Mouse (Mus musculus): ENCODE measurements at regions not wholly inside any gene's neighbourhood (a gene's known extent, or its start where the extent isn't known, plus 50 kb on each side); places are given as distances from the start of the nearest gene placed in this dataset.
"Not testable (repeated sequence)": the region's sequence is repeated elsewhere in the genome, so short reads cannot be mapped to it uniquely, and the experiment has no call there.

GRCm38 (mm10) chr2:135525779-135526178, 133.0 kb upstream of the Plcb4 start:
- Histone ChIP-seq H3K4me1 (no peaks in the 10 kb centered on the region), H3K4me2 (no peak overlapping the region), H3K27me3 (no peaks in the 10 kb centered on the region), H3K27ac (no peak overlapping the region), H3K4me3 (no peak overlapping the region), H3K9ac (no peak overlapping the region), H3K36me3 (no peaks in the 10 kb centered on the region), H3K9me3 (no peaks in the 10 kb centered on the region)
- 97% methylated on average over 1 of the region's 1 CpGs for WGBS
- ATAC-seq (ENCODE audit: borderline replicate concordance, extremely low read depth, low FRiP score, low TSS enrichment) = no peak

- H3K27ac ChIP-seq = no peak overlapping the region
- H3K36me3 ChIP-seq = no peaks in the 10 kb centered on the region
- H3K9ac ChIP-seq = no peak overlapping the region
- H3K4me2 ChIP-seq = no peak overlapping the region
- H3K9me3 ChIP-seq = no peaks in the 10 kb centered on the region
- WGBS = 68% methylated on average over 3 of the region's 3 CpGs
- H3K4me1 ChIP-seq = no peaks in the 10 kb centered on the region
- no peaks in the 10 kb centered on the region for H3K27me3 ChIP-seq
- ATAC-seq (ENCODE audit: borderline replicate concordance, extremely low read depth, low FRiP score, low TSS enrichment) = no peak
- H3K4me3 ChIP-seq = no peak overlapping the region
These were observed 129.2 kb upstream of the Plcb4 start for GRCm38 (mm10) chr2:135529619-135530018.

- WGBS = 15% methylated on average over 11 of the region's 11 CpGs
- peaks cover 16% of the 10 kb centered on the region for H3K4me1 ChIP-seq
- no peak overlapping the region for H3K27ac ChIP-seq
- peak overlapping the region; percentile 9; the same call in 1 of the 2 replicates for H3K4me3 ChIP-seq
- H3K4me2 ChIP-seq = peak overlapping the region; percentile 47
- H3K36me3 ChIP-seq = no peaks in the 10 kb centered on the region
- peak; percentile 64; the same call in 1 of the 2 replicates for ATAC-seq (ENCODE audit: borderline replicate concordance, extremely low read depth, low FRiP score, low TSS enrichment)
- H3K9ac ChIP-seq = no peak overlapping the region
- H3K9me3 ChIP-seq = no peaks in the 10 kb centered on the region
- no peaks in the 10 kb centered on the region for H3K27me3 ChIP-seq
These were observed 122.4 kb upstream of the Plcb4 start for GRCm38 (mm10) chr2:135536303-135536871.

- Histone ChIP-seq H3K27ac (no peak overlapping the region), H3K4me2 (no peak overlapping the region), H3K9me3 (no peaks in the 10 kb centered on the region), H3K36me3 (no peaks in the 10 kb centered on the region), H3K9ac (no peak overlapping the region), H3K27me3 (no peaks in the 10 kb centered on the region), H3K4me1 (peaks cover 16% of the 10 kb centered on the region), H3K4me3 (no peak overlapping the region)
- 45% methylated on average over 2 of the region's 2 CpGs for WGBS
- ATAC-seq (ENCODE audit: borderline replicate concordance, extremely low read depth, low FRiP score, low TSS enrichment) = no peak
These were observed 120.8 kb upstream of the Plcb4 start for GRCm38 (mm10) chr2:135538022-135538421.

- 79% methylated on average over 2 of the region's 2 CpGs for WGBS
- Histone ChIP-seq H3K9ac (no peak overlapping the region), H3K4me2 (no peak overlapping the region), H3K36me3 (no peaks in the 10 kb centered on the region), H3K4me1 (peaks cover 16% of the 10 kb centered on the region), H3K9me3 (no peaks in the 10 kb centered on the region), H3K4me3 (no peak overlapping the region), H3K27me3 (no peaks in the 10 kb centered on the region), H3K27ac (no peak overlapping the region)
- ATAC-seq (ENCODE audit: borderline replicate concordance, extremely low read depth, low FRiP score, low TSS enrichment) = no peak
These were observed 117.8 kb upstream of the Plcb4 start for GRCm38 (mm10) chr2:135541058-135541457.

GRCm38 (mm10) chr2:135541930-135542329, 116.9 kb upstream of the Plcb4 start:
- no peaks in the 10 kb centered on the region for H3K36me3 ChIP-seq
- H3K27ac ChIP-seq = no peak overlapping the region
- H3K4me2 ChIP-seq = no peak overlapping the region
- H3K4me3 ChIP-seq = no peak overlapping the region
- H3K9ac ChIP-seq = no peak overlapping the region
- no peaks in the 10 kb centered on the region for H3K27me3 ChIP-seq
- ATAC-seq (ENCODE audit: borderline replicate concordance, extremely low read depth, low FRiP score, low TSS enrichment) = no peak
- H3K4me1 ChIP-seq = peaks cover 8% of the 10 kb centered on the region; the same call in 1 of the 2 replicates
- no peaks in the 10 kb centered on the region for H3K9me3 ChIP-seq

- no peaks in the 10 kb centered on the region for H3K36me3 ChIP-seq
- H3K27me3 ChIP-seq = no peaks in the 10 kb centered on the region
- no peaks in the 10 kb centered on the region for H3K9me3 ChIP-seq
- H3K4me1 ChIP-seq = no peaks in the 10 kb centered on the region
- no peak overlapping the region for H3K9ac ChIP-seq
- H3K4me3 ChIP-seq = no peak overlapping the region
- no peak for ATAC-seq (ENCODE audit: borderline replicate concordance, extremely low read depth, low FRiP score, low TSS enrichment)
- no peak overlapping the region for H3K4me2 ChIP-seq
- H3K27ac ChIP-seq = no peak overlapping the region
These were observed 113.9 kb upstream of the Plcb4 start for GRCm38 (mm10) chr2:135544882-135545281.

GRCm38 (mm10) chr2:135547966-135548365, 110.8 kb upstream of the Plcb4 start:
- Histone ChIP-seq H3K4me1 (no peaks in the 10 kb centered on the region), H3K4me2 (no peak overlapping the region), H3K4me3 (no peak overlapping the region), H3K27ac (no peak overlapping the region), H3K9me3 (no peaks in the 10 kb centered on the region), H3K36me3 (no peaks in the 10 kb centered on the region), H3K27me3 (no peaks in the 10 kb centered on the region), H3K9ac (no peak overlapping the region)
- ATAC-seq (ENCODE audit: borderline replicate concordance, extremely low read depth, low FRiP score, low TSS enrichment) = no peak
- WGBS = 79% methylated on average over 3 of the region's 3 CpGs

GRCm38 (mm10) chr2:135553031-135553430, 105.8 kb upstream of the Plcb4 start:
- Histone ChIP-seq H3K27ac (no peak overlapping the region), H3K9me3 (no peaks in the 10 kb centered on the region), H3K4me2 (no peak overlapping the region), H3K9ac (no peak overlapping the region), H3K27me3 (no peaks in the 10 kb centered on the region), H3K4me1 (no peaks in the 10 kb centered on the region), H3K36me3 (no peaks in the 10 kb centered on the region), H3K4me3 (no peak overlapping the region)
- 37% methylated on average over 3 of the region's 3 CpGs for WGBS
- no peak for ATAC-seq (ENCODE audit: borderline replicate concordance, extremely low read depth, low FRiP score, low TSS enrichment)

- WGBS = 88% methylated on average over 8 of the region's 8 CpGs
These were observed 100.8 kb upstream of the Plcb4 start for GRCm38 (mm10) chr2:135558026-135558425.

GRCm38 (mm10) chr2:135559328-135559727, 99.5 kb upstream of the Plcb4 start:
- no peak overlapping the region for H3K4me2 ChIP-seq
- no peaks in the 10 kb centered on the region for H3K27me3 ChIP-seq
- no peak overlapping the region for H3K27ac ChIP-seq
- peaks cover 4% of the 10 kb centered on the region; the same call in 1 of the 2 replicates for H3K4me1 ChIP-seq
- no peak overlapping the region for H3K9ac ChIP-seq
- no peak for ATAC-seq (ENCODE audit: borderline replicate concordance, extremely low read depth, low FRiP score, low TSS enrichment)
- no peaks in the 10 kb centered on the region for H3K36me3 ChIP-seq
- 43% methylated on average over 3 of the region's 3 CpGs for WGBS
- no peaks in the 10 kb centered on the region for H3K9me3 ChIP-seq
- no peak overlapping the region for H3K4me3 ChIP-seq

More at GRCm38 (mm10) chr2:135558026-135558425, 100.8 kb upstream of the Plcb4 start:
- not testable (repeated sequence) for ATAC-seq (ENCODE audit: borderline replicate concordance, extremely low read depth, low FRiP score, low TSS enrichment); H3K27me3 ChIP-seq; H3K4me1 ChIP-seq; H3K4me2 ChIP-seq; H3K9ac ChIP-seq; H3K36me3 ChIP-seq; H3K27ac ChIP-seq; H3K4me3 ChIP-seq; H3K9me3 ChIP-seq

- Histone ChIP-seq H3K36me3 (no peaks in the 10 kb centered on the region), H3K4me1 (peaks cover 4% of the 10 kb centered on the region; the same call in 1 of the 2 replicates), H3K4me2 (no peak overlapping the region), H3K9ac (no peak overlapping the region), H3K27ac (no peak overlapping the region), H3K4me3 (no peak overlapping the region), H3K9me3 (no peaks in the 10 kb centered on the region), H3K27me3 (no peaks in the 10 kb centered on the region)
- no peak for ATAC-seq (ENCODE audit: borderline replicate concordance, extremely low read depth, low FRiP score, low TSS enrichment)
- WGBS = 80% methylated on average over 9 of the region's 9 CpGs
These were observed 98.7 kb upstream of the Plcb4 start for GRCm38 (mm10) chr2:135559933-135560710.

Measured in lung, embryonic 15.5 days (tissue).